Mouse (Mus musculus): ENCODE data around the gene Tmem95.
A peak's percentile ranks its signal among the peaks of the same experiment; 100 is the strongest.

- TF ChIP-seq POLR2A (IDR thresholded peaks at IDR 0.05; ENCODE audit: borderline replicate concordance, extremely low read depth, insufficient read depth, insufficient read length, poor library complexity, severe bottlenecking) (peak; percentile 62; the same call in 1 of the 2 replicates), CTCF (IDR thresholded peaks at IDR 0.05; ENCODE audit: borderline replicate concordance, extremely low read depth, insufficient read depth, insufficient read length) (no peak)
Measured at GRCm38 (mm10) chr11:69900471-69901405, 22.9 kb upstream of the Tmem95 start, which contains the start of the genes 2810408A11Rik and Neurl4.

Measured in brain, embryonic 14.5 days (tissue).